Mouse (Mus musculus) midbrain, embryonic 14.5 days (tissue): ENCODE measurements at regions not wholly inside any gene's neighbourhood (a gene's known extent, or its start where the extent isn't known, plus 50 kb on each side); places are given as distances from the start of the nearest gene placed in this dataset.

ENCODE experiments used
- ATAC-seq: fragments of 200-750 bp; cut with Nextera tagmentation; 2 replicates; pipeline ENCODE4 v1.8.0; 2017; ENCODE audit warnings: moderate number of reproducible peaks, moderate library complexity; ENCODE audit not compliant: low FRiP score, low TSS enrichment
- DNase-seq: peaks from one replicate; pipeline ENCODE4 v3.0.0-alpha.2; 2015
- H3K27ac ChIP-seq: fragments of 300-500 bp; sonication (generic); replicated peaks from 2 replicates; pipeline ENCODE4 v1.5.1; 2014; ENCODE audit warnings: mild to moderate bottlenecking, low read depth, low read length, moderate library complexity
- H3K27me3 ChIP-seq: fragments of 300-500 bp; sonication (generic); 2 replicates; pipeline ENCODE4 v1.6.1; 2014; ENCODE audit warnings: low read length, control low read depth, mixed read lengths; ENCODE audit not compliant: control insufficient read depth, insufficient read depth
- H3K36me3 ChIP-seq: fragments of 300-500 bp; sonication (generic); 2 replicates; pipeline ENCODE4 v1.6.1; 2014; ENCODE audit warnings: low read length, control low read depth; ENCODE audit not compliant: control insufficient read depth, insufficient read depth
- H3K4me1 ChIP-seq: fragments of 300-500 bp; sonication (generic); 2 replicates; pipeline ENCODE4 v1.6.1; 2014; ENCODE audit warnings: mild to moderate bottlenecking, antibody characterized with exemption, low read length, control low read depth; ENCODE audit not compliant: control insufficient read depth, insufficient read depth
- H3K4me2 ChIP-seq: fragments of 300-500 bp; sonication (generic); 2 replicates; pipeline ENCODE4 v1.6.1; 2014; ENCODE audit warnings: mild to moderate bottlenecking, low read length, moderate library complexity
- H3K4me3 ChIP-seq: fragments of 300-500 bp; sonication (generic); replicated peaks from 2 replicates; pipeline ENCODE4 v1.5.1; 2014; ENCODE audit warnings: low read depth, low read length
- H3K9ac ChIP-seq: fragments of 300-500 bp; sonication (generic); replicated peaks from 2 replicates; pipeline ENCODE4 v1.6.1; 2014; ENCODE audit warnings: mild to moderate bottlenecking, low read length, moderate library complexity
- H3K9me3 ChIP-seq: fragments of 300-500 bp; sonication (generic); 2 replicates; pipeline ENCODE4 v1.6.1; 2016; ENCODE audit warnings: low read length, control low read depth, mixed read lengths; ENCODE audit not compliant: control insufficient read depth
- WGBS: fragments of 180-500 bp; shearing (Covaris S2); extraction: QIAGEN DNeasy Blood & Tissue Kit; methylation state at CpG from one replicate; pipeline ENCODE4 v1.1.7; 2014; 5-methylcytosine and 5-hydroxymethylcytosine counted together

GRCm38 (mm10) chr10:99879362-99879761 is 119.9 kb upstream of the Csl start:
- no peak overlapping the region for H3K9ac ChIP-seq
- no peaks in the 10 kb centered on the region for H3K9me3 ChIP-seq
- no peak overlapping the region for H3K27ac ChIP-seq
- no peak for DNase-seq
- H3K4me2 ChIP-seq: no peak overlapping the region
- H3K27me3 ChIP-seq: no peaks in the 10 kb centered on the region
- no peaks in the 10 kb centered on the region for H3K36me3 ChIP-seq
- H3K4me1 ChIP-seq: no peaks in the 10 kb centered on the region
- ATAC-seq: no peak
- 89% methylated on average over 5 of the region's 5 CpGs for WGBS
- no peak overlapping the region for H3K4me3 ChIP-seq

DNA sequence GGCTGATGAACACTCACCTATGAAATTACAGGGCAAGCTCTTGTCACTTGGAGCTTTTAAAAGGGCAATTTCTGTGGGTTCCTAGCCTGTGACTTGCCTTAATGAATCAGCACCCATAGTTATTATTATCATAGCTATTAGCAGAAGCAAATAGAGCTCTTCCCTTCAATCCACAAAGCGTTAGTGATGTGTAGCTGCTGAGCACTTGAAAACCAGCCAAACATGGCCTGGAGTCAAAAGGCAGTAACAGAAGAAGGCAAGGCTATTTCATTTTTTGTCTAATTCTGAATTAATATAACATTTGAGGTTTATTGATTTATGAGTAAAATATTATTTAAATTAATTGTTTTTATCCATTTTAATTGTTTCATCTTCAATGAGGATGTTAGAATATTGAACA is 105.3 kb upstream of the Csl start:
- WGBS: 84% methylated on average over 1 of the region's 1 CpGs
- DNase-seq (no peak), ATAC-seq (no peak)
- no peaks in the 10 kb centered on the region for H3K9me3 ChIP-seq
- H3K4me3 ChIP-seq: no peak overlapping the region
- H3K27ac ChIP-seq: no peak overlapping the region
- H3K36me3 ChIP-seq: no peaks in the 10 kb centered on the region
- no peaks in the 10 kb centered on the region for H3K27me3 ChIP-seq
- no peak overlapping the region for H3K4me2 ChIP-seq
- no peak overlapping the region for H3K9ac ChIP-seq
- no peaks in the 10 kb centered on the region for H3K4me1 ChIP-seq

DNA sequence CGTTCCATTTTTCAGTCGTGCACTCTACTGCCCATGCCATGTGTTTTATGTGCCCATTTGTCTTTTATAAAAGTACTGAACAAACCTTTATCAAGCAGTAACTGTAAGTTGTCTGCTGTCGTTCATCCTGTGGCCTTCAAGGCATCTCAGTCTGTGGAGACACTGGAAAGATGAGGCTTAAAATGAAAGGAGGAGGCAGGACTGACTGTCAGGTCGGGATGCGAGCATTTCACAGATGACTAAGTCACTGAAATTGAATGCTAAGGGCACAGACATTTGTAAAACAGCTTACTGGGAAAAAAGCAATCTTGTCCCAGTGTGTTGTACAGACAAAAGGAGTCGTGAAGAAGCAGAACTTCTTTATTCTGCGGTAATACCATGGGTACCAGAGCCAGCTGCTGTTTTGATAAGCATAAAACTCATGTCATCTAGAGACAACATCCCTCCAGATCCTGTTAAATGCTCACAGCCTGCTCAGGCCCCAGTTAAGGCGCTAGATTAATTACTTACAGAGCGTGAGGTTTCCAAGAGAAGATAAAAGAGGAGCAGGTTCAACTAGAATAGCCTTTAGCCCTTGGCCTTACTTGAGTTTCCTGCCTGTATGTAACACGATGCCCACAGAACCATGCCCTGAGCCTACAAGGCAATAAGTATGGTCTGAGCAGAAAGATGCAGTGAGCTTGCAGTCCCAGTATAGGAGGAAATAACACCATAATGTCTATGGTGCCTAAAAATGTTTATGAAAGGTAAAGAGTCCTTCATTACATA is 101.0 kb upstream of the Csl start:
- no peak overlapping the region for H3K4me2 ChIP-seq
- H3K36me3 ChIP-seq: no peaks in the 10 kb centered on the region
- DNase-seq: no peak
- no peaks in the 10 kb centered on the region for H3K9me3 ChIP-seq
- no peaks in the 10 kb centered on the region for H3K4me1 ChIP-seq
- H3K4me3 ChIP-seq: no peak overlapping the region
- 30% methylated on average over 10 of the region's 10 CpGs for WGBS
- H3K27me3 ChIP-seq: no peaks in the 10 kb centered on the region
- H3K9ac ChIP-seq: no peak overlapping the region
- H3K27ac ChIP-seq: no peak overlapping the region
- no peak for ATAC-seq

DNA sequence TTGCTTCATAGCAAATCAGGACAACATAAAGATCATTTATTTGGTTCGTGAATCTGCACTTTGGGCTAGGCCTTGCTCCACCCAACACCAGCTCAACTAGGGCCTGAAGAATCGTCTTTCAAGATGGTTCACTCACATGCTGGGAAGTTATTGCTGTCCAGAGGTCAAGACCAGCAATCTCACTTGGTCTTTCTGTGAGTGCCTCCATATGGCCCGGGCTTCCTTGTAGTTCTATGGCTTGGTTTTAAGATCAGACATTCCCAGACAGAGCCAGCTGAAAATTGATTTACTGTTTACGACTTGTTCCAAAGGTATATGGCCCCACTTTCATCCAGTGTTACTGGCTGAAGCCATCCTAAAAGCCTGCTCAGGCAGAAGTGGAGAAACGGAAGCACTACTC is 84.7 kb upstream of the Csl start:
- H3K9ac ChIP-seq: no peak overlapping the region
- no peak for ATAC-seq
- H3K4me3 ChIP-seq: no peak overlapping the region
- DNase-seq: no peak
- no peak overlapping the region for H3K4me2 ChIP-seq
- H3K4me1 ChIP-seq: no peaks in the 10 kb centered on the region
- H3K36me3 ChIP-seq: no peaks in the 10 kb centered on the region
- no peak overlapping the region for H3K27ac ChIP-seq
- no peaks in the 10 kb centered on the region for H3K27me3 ChIP-seq
- no peaks in the 10 kb centered on the region for H3K9me3 ChIP-seq
- 90% methylated on average over 5 of the region's 5 CpGs for WGBS

DNA sequence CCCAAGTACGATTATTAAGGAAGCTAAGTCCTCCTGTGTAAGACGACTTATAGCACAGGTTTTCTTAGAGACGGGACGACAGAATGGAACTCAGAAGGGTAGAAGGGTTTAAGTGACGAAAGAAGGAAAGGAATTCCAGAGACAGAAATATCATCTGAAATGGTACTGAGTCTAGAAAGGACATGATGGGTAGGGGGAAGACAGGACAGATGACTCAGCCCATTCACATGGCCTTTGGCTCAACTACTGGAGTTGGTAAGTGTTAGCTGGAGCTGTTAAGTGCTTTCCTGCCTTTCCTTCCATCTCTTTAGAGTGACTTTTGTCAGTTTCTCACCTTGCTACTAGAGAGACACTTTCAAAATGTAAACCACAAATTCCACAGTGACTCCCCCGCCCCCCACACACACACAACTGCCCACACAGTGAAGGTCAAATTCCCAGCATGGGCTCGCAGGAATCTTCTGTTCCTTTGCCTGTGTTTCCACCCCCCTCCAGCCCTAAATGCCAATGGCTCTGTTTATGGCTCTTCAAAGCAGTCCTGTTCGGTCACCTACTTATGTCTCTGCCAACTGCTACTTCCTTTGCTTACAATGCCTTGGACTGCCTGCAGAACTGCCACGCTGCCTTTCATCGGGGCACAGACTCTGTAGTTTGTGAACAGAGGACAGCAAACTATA is 81.8 kb upstream of the Csl start:
- Histone ChIP-seq H3K27ac (no peak overlapping the region), H3K4me3 (no peak overlapping the region), H3K4me1 (no peaks in the 10 kb centered on the region), H3K4me2 (no peak overlapping the region), H3K9ac (no peak overlapping the region), H3K9me3 (no peaks in the 10 kb centered on the region), H3K27me3 (no peaks in the 10 kb centered on the region), H3K36me3 (no peaks in the 10 kb centered on the region)
- WGBS: 90% methylated on average over 10 of the region's 10 CpGs
- no peak for DNase-seq
- ATAC-seq: no peak

DNA sequence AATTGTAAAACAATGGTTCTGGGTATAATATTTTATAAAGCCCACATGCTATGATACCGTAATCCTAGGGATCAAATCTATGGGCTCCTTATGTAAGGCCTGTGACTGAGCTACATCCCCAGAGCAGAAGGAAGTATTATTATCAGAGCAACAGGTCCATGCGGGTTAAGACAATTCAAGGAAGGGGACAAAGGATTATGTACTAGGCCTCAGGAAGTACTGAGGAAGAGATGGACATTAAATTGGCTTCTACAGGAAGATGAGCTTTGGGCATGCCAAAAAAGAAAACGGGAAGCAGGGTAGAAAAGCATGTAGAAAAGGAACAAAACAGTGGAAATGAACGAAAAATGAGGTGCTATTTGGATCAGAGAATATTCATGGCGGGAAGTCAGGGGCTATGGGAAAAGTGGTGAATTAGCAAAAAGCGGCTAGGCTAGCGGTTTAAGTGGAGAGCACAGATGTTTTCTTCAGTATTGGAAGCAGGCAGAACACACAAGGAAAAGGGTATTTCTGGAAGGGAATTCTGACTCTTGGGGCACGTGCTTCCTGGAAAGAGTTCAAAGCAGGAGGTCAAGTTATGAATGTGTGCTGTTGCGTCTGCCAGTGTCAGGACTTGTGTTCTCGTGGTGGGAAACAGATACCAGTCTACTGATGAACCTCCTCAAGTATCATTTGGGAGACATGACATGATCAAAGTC is 80.9 kb upstream of the Csl start:
- DNase-seq (no peak), ATAC-seq (no peak)
- Histone ChIP-seq H3K27me3 (no peaks in the 10 kb centered on the region), H3K4me3 (no peak overlapping the region), H3K36me3 (no peaks in the 10 kb centered on the region), H3K27ac (no peak overlapping the region), H3K9me3 (no peaks in the 10 kb centered on the region), H3K4me1 (no peaks in the 10 kb centered on the region), H3K4me2 (no peak overlapping the region), H3K9ac (no peak overlapping the region)
- WGBS: 91% methylated on average over 10 of the region's 10 CpGs

GRCm38 (mm10) chr10:99836835-99837412 is 77.5 kb upstream of the Csl start:
- DNase-seq: no peak
- Histone ChIP-seq H3K27me3 (no peaks in the 10 kb centered on the region), H3K4me3 (no peak overlapping the region), H3K27ac (no peak overlapping the region), H3K9ac (no peak overlapping the region), H3K4me2 (no peak overlapping the region), H3K4me1 (no peaks in the 10 kb centered on the region), H3K9me3 (no peaks in the 10 kb centered on the region), H3K36me3 (no peaks in the 10 kb centered on the region)
- 78% methylated on average over 5 of the region's 5 CpGs for WGBS
- no peak for ATAC-seq

DNA sequence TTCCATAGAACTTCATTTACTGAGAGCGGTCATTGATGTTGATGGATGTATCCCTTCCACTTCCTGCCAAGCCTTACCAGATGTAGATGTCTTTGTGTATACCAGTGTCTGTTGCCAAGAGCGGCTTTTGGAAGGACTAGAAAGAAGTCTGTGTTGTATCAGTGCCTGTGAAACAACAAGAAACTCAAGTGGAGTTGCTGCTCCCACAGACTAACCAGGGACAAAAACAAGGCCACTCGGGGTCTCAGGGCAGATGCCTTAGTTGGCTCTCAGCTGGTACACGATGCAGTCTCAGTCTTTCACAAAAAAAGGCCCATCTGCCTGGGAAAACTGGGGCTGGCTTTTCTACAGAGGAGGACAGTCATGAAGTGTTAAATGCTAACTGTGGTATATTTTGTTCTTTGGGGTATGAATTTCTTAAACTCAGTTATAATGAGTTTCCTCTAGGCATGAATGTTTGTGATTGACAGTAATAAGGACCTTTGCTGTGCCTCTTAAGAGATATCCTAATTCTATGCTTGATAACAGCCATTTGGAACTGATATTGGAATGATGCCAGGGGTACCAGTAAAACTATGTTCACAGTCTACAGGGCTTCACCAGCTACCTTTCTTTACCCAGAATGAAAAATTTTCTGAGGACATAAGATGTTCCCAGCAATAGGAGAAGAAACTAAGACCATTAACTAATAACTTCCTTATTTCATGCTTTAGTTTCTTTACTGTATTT is 75.6 kb upstream of the Csl start:
- no peak overlapping the region for H3K9ac ChIP-seq
- H3K4me3 ChIP-seq: no peak overlapping the region
- no peaks in the 10 kb centered on the region for H3K9me3 ChIP-seq
- H3K4me1 ChIP-seq: no peaks in the 10 kb centered on the region
- H3K36me3 ChIP-seq: no peaks in the 10 kb centered on the region
- H3K27ac ChIP-seq: no peak overlapping the region
- no peak for DNase-seq
- H3K27me3 ChIP-seq: no peaks in the 10 kb centered on the region
- no peak overlapping the region for H3K4me2 ChIP-seq
- 79% methylated on average over 4 of the region's 4 CpGs for WGBS
- ATAC-seq: no peak
